Mouse (Mus musculus) G1E (cell line): ENCODE measurements around the gene Igsf21. TPM values are rescaled to one million over a fixed set of nuclear protein-coding genes. Genes with fewer than 3 reads are reported as not detected.

Source experiments
- ATAC-seq: 2 replicates; pipeline ENCODE4 v1.8.0; 2016; ENCODE audit warnings: mild to moderate bottlenecking; ENCODE audit not compliant: insufficient number of reproducible peaks, poor library complexity, low FRiP score, severe bottlenecking; ENCODE audit errors: extremely low read depth
- DNase-seq: peaks from one replicate; pipeline ENCODE4 v3.0.0; 2012; ENCODE audit warnings: low spot score
- H3K27me3 ChIP-seq: 2 replicates; pipeline ENCODE4 v1.6.1; 2012; ENCODE audit warnings: mild to moderate bottlenecking, low read length, inconsistent platforms; ENCODE audit not compliant: insufficient read depth
- H3K36me3 ChIP-seq: replicated peaks from 2 replicates; pipeline ENCODE3; 2012; ENCODE audit warnings: mild to moderate bottlenecking, inconsistent platforms
- H3K4me1 ChIP-seq: 2 replicates; pipeline ENCODE4 v1.6.1; 2012; ENCODE audit warnings: low read depth, low read length, inconsistent platforms, mixed read lengths; ENCODE audit not compliant: insufficient read depth
- H3K4me3 ChIP-seq: 2 replicates; pipeline ENCODE4 v1.5.1; 2012; ENCODE audit warnings: low read depth, mild to moderate bottlenecking, inconsistent platforms, low read length, moderate library complexity, mixed read lengths
- H3K9me3 ChIP-seq: replicated peaks from 2 replicates; pipeline ENCODE4 v1.6.1; 2012; ENCODE audit warnings: inconsistent platforms
- CTCF ChIP-seq: IDR thresholded peaks from 2 replicates; pipeline ENCODE4 v1.5.1; 2012; ENCODE audit warnings: low read depth, low read length, inconsistent platforms, mixed read lengths
- GATA1 ChIP-seq: IDR thresholded peaks from 2 replicates; pipeline ENCODE4 v1.6.1; 2012; ENCODE audit warnings: borderline replicate concordance, low read length, inconsistent platforms, mixed read lengths
- GATA2 ChIP-seq: IDR thresholded peaks from 2 replicates; pipeline ENCODE4 v1.6.1; 2012; ENCODE audit warnings: low read depth, low read length, inconsistent platforms, borderline replicate concordance
- POLR2AphosphoS5 ChIP-seq: IDR thresholded peaks from 2 replicates; pipeline ENCODE4 v1.6.1; 2012; ENCODE audit warnings: low read depth, low read length, inconsistent platforms; ENCODE audit not compliant: insufficient replicate concordance
- TAL1 ChIP-seq: conservative IDR thresholded peaks from 2 replicates; pipeline ENCODE4 v1.6.1; 2012; ENCODE audit warnings: low read depth, low read length, inconsistent platforms, mixed read lengths
- polyA plus RNA-seq: library from polyadenylated mRNA; stranded (reverse); fragments of >175 nt; gene quantifications from 2 replicates; pipeline ENCODE4 v1.2.3, GENCODE M21; 2012
- total RNA-seq, 2 experiments: library from RNA; stranded (forward) in 1 of 2; stranded (reverse) in 1 of 2; fragments of 200-1000 nt in 1 of 2; fragments of >200 nt in 1 of 2; fragmentation: Nextera tagmentation in 1 of 2; gene quantifications; 2 replicates each; pipeline ENCODE4 v1.2.3; 2014 to 2017

Gene Igsf21
- total and polyA plus RNA-seq, 3 experiments: not detected

DNA sequence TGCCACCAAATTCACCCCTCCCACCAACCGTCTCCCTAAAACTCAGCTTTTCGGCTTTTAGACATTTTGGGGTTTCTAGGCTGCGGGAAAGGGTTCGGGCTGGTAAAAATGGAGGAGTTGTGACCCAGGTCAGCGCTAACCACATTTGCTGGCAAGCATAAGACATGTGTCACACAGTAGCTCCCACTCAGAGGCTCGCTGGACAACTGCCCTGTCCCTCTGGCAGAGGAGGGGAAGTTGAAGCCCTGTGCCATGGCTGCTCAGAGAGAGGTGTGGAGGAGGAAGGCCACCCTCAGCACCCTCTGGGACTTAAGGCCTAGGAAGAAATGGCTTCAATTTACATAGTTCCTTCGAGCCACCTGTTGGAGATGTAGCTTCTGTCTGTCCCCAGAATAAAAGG lies 120.8 kb downstream of the Igsf21 start:
- H3K4me3 ChIP-seq: no peak overlapping the region
- no peaks in the 10 kb centered on the region; the same call in 1 of the 2 replicates for H3K27me3 ChIP-seq
- DNase-seq (no peak), ATAC-seq (no peak)
- no peaks in the 10 kb centered on the region for H3K36me3 ChIP-seq
- TF ChIP-seq POLR2AphosphoS5: no peak
- TF ChIP-seq GATA2: no peak
- no peak for TF ChIP-seq CTCF
- peaks cover 96% of the 10 kb centered on the region for H3K9me3 ChIP-seq
- H3K4me1 ChIP-seq: no peaks in the 10 kb centered on the region

DNA sequence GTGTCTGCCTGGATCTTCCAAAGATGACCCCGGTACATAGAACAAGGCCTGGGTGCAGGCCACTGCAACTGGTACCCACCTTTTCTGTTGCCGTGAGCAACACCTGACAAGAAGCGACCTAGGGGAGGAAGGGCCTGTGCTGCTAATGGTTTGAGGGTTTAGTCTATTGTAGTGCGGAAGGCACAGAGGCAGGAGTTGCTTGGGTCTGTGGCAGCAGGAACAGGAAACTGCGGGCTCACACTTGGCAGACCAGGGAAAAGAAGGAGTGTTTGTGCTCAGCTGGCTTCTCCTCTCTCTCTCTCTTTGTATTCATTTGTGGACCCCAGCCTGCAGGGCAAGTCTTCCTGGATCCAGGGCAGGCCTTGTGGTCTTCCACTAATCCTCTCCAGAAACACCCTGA lies 124.0 kb downstream of the Igsf21 start:
- TF ChIP-seq TAL1 (no peak), GATA2 (no peak), CTCF (no peak), GATA1 (no peak)
- ATAC-seq: no peak
- no peaks in the 10 kb centered on the region for H3K4me1 ChIP-seq

DNA sequence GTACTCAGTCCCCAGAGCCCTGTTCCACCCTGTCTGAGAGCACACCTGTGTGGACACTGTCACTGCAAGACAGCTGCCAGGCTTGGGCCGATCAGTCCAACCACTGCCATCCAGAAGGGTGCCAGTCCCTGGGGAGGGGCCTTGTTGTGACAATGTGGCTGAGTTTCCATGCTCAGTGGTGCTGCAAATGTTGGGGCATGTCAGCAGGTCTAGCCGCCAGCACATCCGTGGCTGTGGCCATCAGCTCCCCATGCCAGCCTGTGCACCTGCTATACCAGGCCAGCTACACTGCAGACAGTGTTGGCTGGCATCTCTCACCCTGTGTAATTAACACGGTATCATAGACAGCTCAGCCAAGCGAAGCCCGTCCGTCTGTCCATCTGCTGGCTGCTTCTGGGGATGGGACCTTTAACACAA lies 129.3 kb downstream of the Igsf21 start:
- DNase-seq (no peak), ATAC-seq (no peak)
- no peaks in the 10 kb centered on the region for H3K27me3 ChIP-seq
- no peak for TF ChIP-seq POLR2AphosphoS5
- no peak for TF ChIP-seq CTCF
- TF ChIP-seq TAL1: no peak
- no peak for TF ChIP-seq GATA2
- no peak for TF ChIP-seq GATA1
- no peaks in the 10 kb centered on the region for H3K4me1 ChIP-seq
- H3K9me3 ChIP-seq: peaks cover 96% of the 10 kb centered on the region
- no peaks in the 10 kb centered on the region for H3K36me3 ChIP-seq
- peak overlapping the region; percentile 34; the same call in 1 of the 2 replicates for H3K4me3 ChIP-seq

More for the DNA sequence above, 124.0 kb downstream of the Igsf21 start:
- no peak for DNase-seq
- Histone ChIP-seq H3K9me3 (peaks cover 94% of the 10 kb centered on the region), H3K4me3 (no peak overlapping the region), H3K27me3 (no peaks in the 10 kb centered on the region), H3K36me3 (no peaks in the 10 kb centered on the region)

- Histone ChIP-seq H3K4me1 (no peaks in the 10 kb centered on the region), H3K36me3 (no peaks in the 10 kb centered on the region), H3K27me3 (no peaks in the 10 kb centered on the region), H3K9me3 (peaks cover 93% of the 10 kb centered on the region), H3K4me3 (no peak overlapping the region)
- TF ChIP-seq GATA1: no peak
- TF ChIP-seq GATA2: no peak
- TF ChIP-seq TAL1: no peak
- TF ChIP-seq POLR2AphosphoS5: no peak
- TF ChIP-seq CTCF: no peak
- DNase-seq (no peak), ATAC-seq (no peak)
These were observed 130.8 kb downstream of the Igsf21 start for GRCm38 (mm10) chr4:140115756-140116155.

- TF ChIP-seq POLR2AphosphoS5: no peak
- no peak for TF ChIP-seq GATA1
- Histone ChIP-seq H3K4me1 (no peaks in the 10 kb centered on the region), H3K9me3 (peaks cover 93% of the 10 kb centered on the region), H3K36me3 (no peaks in the 10 kb centered on the region), H3K27me3 (no peaks in the 10 kb centered on the region), H3K4me3 (no peak overlapping the region)
- ATAC-seq (no peak), DNase-seq (no peak)
These were observed 131.5 kb downstream of the Igsf21 start for GRCm38 (mm10) chr4:140115053-140115452.

- no peak for ATAC-seq
- DNase-seq: no peak
- Histone ChIP-seq H3K4me1 (no peaks in the 10 kb centered on the region), H3K36me3 (no peaks in the 10 kb centered on the region), H3K4me3 (no peak overlapping the region), H3K27me3 (no peaks in the 10 kb centered on the region), H3K9me3 (peaks cover 94% of the 10 kb centered on the region)
- no peak for TF ChIP-seq CTCF
These were observed 132.7 kb downstream of the Igsf21 start for GRCm38 (mm10) chr4:140113690-140114475.

- H3K36me3 ChIP-seq: no peaks in the 10 kb centered on the region
- ATAC-seq (no peak), DNase-seq (no peak)
- H3K4me3 ChIP-seq: no peak overlapping the region
- H3K4me1 ChIP-seq: no peaks in the 10 kb centered on the region
- TF ChIP-seq TAL1: no peak
- no peak for TF ChIP-seq GATA1
- TF ChIP-seq GATA2: no peak
- TF ChIP-seq CTCF: no peak
- no peak for TF ChIP-seq POLR2AphosphoS5
- H3K9me3 ChIP-seq: peaks cover 92% of the 10 kb centered on the region
- no peaks in the 10 kb centered on the region for H3K27me3 ChIP-seq
These were observed 137.0 kb downstream of the Igsf21 start for GRCm38 (mm10) chr4:140109626-140109948.
